Mouse (Mus musculus) hematopoietic stem cell, adult 5-6 weeks (primary cell): ENCODE results near the gene Duoxa1. TPM values are rescaled to one million over a fixed set of nuclear protein-coding genes. Genes with fewer than 3 reads are reported as not detected.
A peak's percentile ranks its signal among the peaks of the same experiment; 100 is the strongest.
"Not testable (repeated sequence)": the region's sequence is repeated elsewhere in the genome, so short reads cannot be mapped to it uniquely, and the experiment has no call there.

Source experiments
- ATAC-seq, 2 experiments: fragments of 125-278 bp in 1 of 2; replicated peaks in 1 of 2; 2 replicates each; pipeline ENCODE4 v1.8.0; 2016 to 2017; ENCODE audit warnings: inconsistent platforms in 2 of 2, mild to moderate bottlenecking in 2 of 2, moderate number of reproducible peaks in 2 of 2, low read depth in 1 of 2, moderate TSS enrichment in 1 of 2; ENCODE audit not compliant: low FRiP score in 2 of 2, poor library complexity in 2 of 2, severe bottlenecking in 2 of 2, insufficient read depth in 1 of 2, low TSS enrichment in 1 of 2
- total RNA-seq: library from RNA; stranded (forward); fragments of 172-1452, 232-1000 nt; gene quantifications from 2 replicates; pipeline ENCODE4 v1.2.3, GENCODE M21; 2017

Duoxa1 gene
- total RNA-seq, 1 experiment from 2014 or later, result not detected

DNA sequence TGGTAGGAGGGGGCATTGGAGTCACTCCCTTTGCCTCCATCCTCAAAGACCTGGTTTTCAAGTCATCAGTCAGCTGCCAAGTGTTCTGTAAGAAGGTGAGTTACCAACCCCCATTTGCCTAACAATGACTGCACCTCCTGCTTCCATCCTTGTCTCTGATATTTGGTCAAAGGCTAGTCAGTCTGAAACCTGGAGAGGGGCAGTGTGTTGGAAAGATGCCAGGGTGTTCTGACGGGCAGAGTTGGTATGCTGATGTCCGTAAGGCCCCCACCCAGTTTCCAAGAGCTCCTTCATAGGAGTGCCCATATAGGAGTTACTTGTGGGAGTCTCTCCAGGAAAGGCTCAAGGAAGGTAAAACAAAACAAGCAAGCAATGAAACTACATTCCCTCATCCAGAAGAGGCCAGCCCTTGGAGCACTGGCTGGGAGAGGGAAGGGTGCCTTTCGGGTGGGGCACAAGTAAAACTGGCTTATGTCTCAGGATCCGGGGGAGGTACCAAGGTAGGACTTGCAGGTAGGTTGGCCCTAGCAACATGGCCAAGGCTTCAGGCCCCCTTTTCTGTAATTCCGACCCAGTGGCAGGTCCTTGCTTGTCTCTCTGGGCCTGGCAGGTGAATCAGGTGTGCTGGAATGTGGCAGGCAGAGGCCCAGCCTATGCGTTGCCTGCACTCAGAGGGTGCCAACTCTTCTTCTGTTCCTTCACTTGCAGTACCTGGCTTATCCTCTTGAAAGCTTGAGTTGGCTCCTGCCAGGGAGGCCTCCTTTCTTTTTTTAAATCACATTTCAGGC lies 31.8 kb upstream of the Duoxa1 start:
- no peak for ATAC-seq

DNA sequence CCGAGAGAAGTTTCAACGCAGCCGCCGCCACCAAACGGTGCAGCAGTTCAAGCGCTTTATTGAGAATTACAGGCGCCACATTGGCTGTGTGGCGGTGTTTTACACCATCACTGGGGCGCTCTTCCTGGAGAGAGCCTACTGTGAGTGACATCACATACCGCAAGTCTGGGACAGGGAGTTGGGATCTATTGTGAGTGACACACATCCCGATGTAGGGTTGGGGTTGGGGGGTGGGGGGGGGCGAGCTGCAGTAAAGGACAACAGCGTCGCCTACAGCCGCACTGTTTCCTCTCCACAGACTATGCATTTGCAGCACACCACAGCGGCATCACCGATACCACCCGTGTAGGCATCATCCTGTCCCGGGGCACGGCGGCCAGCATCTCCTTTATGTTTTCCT lies 23.8 kb upstream of the Duoxa1 start:
- no peak for ATAC-seq

DNA sequence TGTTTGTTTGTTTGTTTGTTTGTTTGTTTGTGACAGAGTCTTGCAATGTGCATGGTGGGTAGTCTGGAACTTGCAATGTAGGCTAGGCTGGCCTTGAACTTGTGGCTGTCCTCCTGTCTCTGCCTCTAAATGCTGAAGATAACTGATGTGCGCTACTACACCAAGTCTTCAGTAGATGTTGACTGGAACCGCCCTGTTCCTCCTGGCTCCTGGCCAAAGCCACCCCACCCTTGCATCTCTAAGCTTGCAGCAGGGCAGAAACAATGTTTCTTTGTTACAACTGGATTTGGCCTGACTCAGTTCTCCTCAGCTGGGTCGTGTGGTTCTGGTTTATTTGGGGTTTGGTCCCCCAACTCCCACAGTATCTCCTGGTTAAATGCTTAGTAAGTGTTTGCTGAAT lies 20.6 kb upstream of the Duoxa1 start:
- ATAC-seq, result no peak

DNA sequence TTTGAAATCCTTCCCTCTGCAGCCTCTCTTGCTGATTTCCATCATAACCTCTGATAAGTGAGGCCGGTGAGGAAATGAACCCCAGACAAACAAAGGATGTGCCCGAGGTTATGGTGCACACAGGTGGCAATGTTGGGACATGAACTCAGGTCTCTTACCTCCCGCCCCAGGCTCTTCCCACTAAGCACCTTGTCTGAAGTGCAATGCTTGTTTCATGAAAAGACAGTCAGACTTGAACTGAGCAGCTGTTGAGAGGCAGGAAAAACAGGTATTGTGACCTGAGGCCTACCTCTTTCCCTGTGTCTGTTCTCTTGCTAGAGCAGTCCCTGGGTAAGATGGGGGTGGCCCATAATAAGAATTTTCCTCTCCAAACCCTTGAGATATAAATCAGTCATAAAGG lies 18.7 kb upstream of the Duoxa1 start:
- no peak for ATAC-seq

DNA sequence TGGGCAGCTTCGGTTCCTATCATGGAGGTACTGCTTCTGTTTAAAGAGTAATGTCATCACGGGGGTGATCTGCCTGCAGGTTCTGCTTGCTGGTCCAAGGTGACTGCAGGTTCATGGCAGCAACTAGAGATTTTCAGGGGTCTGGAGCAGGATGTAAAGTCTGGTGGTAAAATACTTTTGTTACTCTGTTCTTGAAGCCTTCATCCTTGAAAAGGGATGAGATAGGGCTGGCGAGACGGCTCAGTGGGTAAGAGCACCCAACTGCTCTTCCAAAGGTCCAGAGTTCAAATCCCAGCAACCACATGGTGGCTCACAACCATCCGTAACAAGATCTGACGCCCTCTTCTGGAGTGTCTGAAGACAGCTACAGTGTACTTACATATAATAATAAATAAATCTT lies 16.8 kb upstream of the Duoxa1 start:
- not testable (repeated sequence) for ATAC-seq

DNA sequence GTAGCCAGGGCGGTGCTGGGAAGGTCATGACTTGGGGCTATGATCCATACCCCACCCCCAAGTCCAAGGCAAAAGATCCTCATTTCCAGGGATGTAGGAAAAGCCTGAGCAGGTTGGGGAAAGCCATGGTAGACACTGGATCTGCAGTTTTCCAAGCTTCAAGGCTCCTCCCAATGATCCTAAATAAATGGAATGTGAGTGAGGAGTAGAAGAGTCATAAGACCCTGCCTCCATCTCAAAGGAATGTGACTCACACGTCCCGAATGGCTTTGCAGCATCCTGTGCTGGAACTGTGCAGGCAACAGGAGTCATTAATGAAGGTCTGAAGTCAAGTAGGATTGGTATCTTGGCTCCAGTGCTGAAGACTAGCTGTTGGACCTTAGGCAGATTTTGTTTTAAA lies 14.5 kb upstream of the Duoxa1 start:
- ATAC-seq, result no peak

DNA sequence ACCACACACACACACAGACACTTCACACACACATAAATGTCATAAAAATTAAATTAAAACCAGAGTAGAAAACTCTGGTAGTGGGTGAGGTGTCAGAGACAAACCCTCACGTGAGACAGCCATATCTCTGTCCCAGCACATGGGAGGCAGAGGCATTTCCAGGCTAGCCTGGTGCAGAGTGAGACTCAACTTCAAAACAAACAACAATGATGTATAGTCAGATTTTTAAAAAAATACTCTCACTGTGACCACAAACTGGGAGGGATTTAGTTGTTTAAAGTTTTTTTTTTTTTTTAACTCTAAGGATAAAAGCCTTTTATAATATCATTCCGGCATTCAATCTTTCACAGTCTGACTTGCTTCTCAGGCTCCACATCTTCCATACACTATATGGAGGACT lies 11.8 kb upstream of the Duoxa1 start:
- ATAC-seq, result no peak

DNA sequence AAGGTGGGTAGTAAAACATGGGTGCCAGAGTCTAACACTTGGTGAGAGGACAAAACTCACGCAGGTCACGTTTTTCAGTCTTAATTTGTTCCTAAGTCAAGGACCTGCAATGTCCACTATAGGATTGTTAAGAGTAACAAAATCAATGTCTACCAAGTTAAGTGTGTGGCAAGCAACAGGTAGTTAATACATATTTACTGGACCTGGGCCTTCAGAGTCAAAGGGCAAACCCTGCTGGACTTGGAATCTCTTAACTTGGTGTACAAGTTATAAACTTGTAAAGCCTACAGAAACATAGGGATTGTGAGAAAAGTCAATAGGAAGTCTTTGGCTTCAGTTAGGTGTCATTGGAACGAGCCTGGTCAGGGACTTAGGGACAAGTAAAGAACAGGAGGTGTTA lies 11.1 kb upstream of the Duoxa1 start:
- no peak for ATAC-seq

DNA sequence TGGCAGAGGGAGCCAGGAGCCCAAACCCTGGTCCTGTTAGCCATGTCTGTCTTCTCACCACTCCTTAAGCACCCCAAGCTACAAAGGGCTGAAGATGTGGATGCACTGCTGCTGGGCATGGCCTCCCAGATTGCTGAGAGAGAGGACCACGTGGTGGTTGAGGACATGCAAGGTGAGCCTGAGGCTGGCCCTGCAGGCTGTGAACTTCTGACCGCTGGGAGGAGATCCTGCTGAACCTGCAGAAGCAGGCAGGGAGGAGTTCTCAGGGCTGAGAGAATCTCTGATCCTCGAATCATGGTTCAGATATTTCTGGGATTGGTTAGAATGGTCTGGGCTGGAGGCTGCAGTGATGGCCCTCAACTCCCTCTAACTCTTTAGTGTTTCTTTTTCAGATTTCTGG lies 10.4 kb upstream of the Duoxa1 start:
- no peak for ATAC-seq

DNA sequence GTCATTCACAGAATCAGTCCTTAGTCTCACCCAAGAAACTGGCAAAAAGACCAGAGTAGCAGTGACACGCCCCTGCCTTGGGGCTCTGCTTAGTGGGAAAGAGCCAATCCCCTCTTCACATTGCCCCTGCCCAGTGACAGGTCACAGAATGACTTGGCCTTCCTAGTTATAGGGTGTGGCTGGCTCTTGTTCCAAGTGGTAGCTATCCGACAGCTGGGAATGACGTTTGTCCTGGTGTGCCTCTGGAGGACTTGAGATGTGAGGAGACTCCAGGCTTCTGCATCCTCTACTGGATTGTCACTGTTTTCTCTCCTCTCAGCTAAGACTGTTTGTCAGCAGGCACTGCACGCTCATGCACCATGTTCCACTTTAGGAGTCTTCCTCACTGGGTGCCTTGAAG lies 3.9 kb upstream of the Duoxa1 start:
- ATAC-seq, result no peak

DNA sequence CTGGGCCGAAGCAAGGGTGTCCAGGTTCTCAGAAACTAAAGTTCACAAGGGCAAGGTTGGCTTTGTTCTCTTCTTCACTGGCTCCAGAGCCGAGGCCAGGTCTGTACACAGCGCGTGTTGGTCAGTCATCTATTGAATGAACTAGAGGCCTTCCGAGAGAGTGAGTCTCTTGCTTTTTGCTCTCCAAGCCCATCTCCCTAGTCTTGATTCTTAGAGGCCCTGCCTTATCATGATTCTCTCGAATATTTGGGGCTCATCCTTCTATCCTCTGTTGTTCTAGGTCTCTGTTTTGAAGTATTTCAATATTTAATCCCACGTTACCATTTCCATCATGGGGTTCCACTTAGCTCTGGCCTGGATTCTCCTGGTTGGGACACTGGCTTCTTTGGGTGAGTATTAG lies 1.8 kb upstream of the Duoxa1 start, which contains the start of gene Duox1:
Duox1 (plus strand) TSS at position 301 of the 400 bp plus-strand sequence.
- ATAC-seq, result no peak

DNA sequence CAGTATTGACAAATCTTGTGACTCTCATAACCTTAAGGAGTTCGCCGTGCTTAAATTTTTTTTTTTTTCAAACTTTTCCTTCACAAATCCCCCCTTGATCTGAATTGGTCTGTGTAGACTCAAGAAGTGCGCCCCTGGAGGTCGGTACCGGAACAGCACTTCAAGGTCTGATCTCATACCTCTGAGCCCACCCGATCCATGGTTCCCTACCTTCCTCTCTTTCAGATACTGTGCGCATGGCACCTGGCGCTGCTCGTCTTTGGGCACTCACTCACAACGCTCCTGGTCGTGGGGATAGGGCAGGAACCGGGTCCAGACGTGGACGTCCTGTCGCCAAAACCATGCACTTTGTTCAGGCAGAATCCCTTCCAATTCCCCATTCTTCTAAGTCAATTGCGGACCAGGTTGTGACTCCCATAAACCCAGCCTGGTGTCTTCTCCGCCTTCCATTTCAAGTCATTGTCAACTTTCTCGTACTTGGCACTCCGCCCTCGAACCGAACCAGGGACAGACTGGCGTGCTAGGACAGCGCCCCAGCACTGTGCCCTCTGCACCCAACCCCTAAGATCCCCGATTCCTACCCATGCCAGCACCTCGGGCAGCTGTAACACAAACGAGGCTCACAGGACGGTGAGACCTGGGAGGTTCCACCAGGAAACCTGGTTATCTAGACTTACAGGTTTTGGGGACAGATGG lies 660 bp downstream of the Duoxa1 start:
- peak; percentile 66 to 70; a peak in 3 of 4 replicates for ATAC-seq

DNA sequence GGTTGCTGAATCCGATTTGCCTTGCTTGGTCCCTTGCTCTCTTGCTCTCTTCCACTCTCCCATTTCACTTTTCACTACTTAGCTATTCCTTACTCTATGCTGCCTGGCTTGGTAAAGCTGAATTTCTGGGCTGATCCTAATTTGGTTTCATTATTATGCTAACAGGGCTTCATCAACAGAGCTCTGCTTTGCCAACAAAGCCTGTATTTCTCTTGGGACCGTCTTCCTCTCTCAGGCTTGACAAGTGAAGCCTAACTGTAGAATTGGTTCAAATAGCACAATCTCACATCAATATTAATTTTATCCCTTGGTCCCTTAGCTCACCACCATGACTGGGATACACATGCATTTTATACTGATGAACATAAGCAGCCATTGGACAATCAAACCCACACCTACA lies 2.0 kb downstream of the Duoxa1 start:
- no peak for ATAC-seq

DNA sequence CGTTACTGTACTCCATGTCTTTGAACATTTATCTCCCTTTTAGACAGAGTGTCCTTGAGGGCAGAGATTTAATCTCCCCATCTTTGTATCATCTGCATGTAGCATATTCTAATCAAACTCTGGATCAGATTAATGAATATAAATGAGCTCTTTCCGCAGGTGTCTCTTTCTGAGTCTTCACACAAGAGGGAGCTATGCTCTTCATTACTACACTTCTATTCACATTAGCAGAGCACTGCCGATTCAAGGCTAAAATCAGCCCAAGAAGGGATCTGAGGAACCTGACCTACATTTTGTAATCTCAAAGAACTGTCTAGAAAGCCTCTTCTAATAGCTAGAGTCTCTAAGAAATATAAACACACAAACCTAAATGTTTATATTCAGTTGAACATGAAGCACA lies 3.9 kb downstream of the Duoxa1 start:
- ATAC-seq, result no peak

DNA sequence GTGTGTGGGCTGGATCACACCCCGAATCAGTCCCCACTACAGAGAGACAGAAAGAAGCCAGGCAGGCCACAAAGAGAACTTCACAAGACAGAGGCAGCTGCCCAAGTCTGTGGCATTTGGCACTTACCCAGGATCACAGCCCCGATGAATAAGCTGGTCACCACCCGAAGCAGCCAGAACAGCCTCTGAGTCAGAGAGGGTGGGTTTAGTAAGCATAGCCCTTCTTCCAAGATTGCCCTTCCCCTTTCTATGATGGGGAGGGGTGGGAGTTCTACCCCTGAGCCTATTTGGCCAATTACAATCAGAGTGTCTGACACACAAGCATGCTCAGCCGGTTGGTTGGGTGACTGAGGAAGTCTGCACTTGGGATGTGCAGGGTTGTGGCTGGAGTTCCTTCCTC lies 7.3 kb downstream of the Duoxa1 start:
- ATAC-seq, result peak; percentile 59 to 65

DNA sequence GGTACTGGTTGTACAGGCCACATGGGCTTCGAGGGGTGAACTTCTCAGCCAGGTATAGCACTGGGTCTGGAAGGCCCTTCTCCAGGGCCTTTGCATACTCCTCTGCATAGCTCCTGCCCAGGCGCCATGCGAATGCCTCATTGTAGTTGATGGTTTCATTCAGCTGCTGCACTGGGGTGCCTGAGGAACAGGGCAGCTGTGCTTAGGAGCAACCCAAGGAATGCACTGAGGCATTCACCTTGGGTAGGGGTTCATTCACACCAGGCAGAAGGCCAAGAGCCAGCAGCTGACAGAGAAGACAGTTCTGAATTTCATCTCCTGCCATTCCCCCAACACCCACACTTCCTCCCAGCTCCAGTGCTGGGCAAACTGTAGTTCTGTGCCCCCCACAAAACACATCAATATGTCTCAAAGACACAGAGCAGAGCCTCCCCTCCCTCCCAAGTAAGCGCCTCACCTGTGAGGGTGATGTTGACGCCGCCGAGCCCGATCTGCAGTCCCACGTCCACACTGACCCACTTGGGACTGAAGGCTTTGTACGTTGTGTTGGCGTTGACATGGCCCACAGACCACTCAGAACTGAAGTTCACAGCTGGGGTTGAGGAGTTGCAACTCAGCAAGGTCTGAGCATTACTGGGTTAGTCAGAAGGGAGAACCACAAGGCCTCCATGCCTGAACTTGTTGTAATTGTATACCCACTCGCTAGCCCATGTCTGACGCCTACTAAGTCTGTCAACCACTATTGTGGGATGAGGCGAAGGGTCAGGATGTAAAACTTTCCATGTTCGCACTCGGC lies 8.2 kb downstream of the Duoxa1 start:
- ATAC-seq, result no peak

DNA sequence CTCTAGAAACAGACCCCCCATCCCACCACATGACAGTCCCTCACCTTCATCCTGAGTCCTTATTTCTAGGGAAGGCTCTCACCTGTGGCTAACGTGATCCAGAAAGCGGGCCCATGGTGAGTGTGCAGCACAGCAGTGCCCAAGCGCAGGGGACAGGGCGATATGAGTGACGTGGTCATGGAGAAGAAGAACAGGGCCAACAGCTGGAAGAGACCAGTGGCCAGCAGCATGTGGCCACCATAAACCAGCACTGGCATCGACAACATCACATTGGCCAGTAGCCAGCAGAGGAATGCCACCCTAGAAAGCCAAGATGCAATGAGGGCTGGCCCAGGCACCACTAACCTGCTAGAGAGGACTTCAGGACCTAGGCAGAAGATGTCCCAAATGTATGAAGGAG lies 9.0 kb downstream of the Duoxa1 start:
- ATAC-seq, result no peak

DNA sequence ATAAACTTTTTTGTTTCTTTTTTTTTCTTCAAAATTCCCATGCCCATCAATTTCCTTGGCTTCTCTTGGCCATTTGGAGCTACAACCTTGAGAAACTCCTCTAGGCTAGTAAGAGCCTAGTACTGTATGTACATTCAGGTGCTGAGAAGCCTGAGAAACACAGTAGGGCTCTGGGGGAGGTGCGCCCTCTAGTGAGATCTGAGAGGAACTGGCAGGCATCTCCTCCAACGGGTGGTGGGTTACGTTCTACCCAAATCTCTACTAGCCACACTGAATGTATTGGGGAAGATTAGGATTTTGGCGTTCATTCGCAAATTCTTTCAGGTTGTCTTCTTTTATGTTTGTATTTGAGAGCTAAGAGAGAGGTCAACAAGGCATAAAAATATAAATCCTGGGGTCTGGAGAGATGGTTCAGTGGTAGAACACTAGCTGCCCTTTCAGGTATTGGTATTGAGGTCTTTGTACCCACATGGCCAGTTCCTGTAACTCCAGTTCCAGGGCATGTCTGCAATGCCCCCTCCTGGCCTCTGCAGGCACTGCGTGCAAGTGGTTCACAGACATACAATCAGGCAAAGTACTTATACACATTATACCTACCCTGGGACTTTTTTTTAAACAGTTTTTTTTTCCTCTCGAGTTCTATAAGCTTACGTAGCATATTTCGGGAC lies 10.8 kb downstream of the Duoxa1 start:
- peak; percentile 54 to 63; a peak in 3 of 4 replicates for ATAC-seq
